Mouse (Mus musculus) intestine, embryonic 16.5 days (tissue): ENCODE measurements at regions not wholly inside any gene's neighbourhood (a gene's known extent, or its start where the extent isn't known, plus 50 kb on each side); places are given as distances from the start of the nearest gene placed in this dataset.

ENCODE experiments used
- ATAC-seq: fragments of 200-750 bp; cut with Nextera tagmentation; 2 replicates; pipeline ENCODE4 v1.8.0; 2017; ENCODE audit warnings: moderate TSS enrichment, moderate library complexity
- H3K27ac ChIP-seq: fragments of 300-500 bp; sonication (generic); 2 replicates; pipeline ENCODE4 v1.5.1; 2014; ENCODE audit warnings: mild to moderate bottlenecking, low read length
- H3K27me3 ChIP-seq: fragments of 300-500 bp; sonication (generic); replicated peaks from 2 replicates; pipeline ENCODE4 v1.6.1; 2014; ENCODE audit warnings: low read length, control low read depth, mixed read lengths; ENCODE audit not compliant: control insufficient read depth, insufficient read depth
- H3K36me3 ChIP-seq: fragments of 300-500 bp; sonication (generic); 2 replicates; pipeline ENCODE4 v1.6.1; 2014; ENCODE audit warnings: low read length, control low read depth; ENCODE audit not compliant: control insufficient read depth, insufficient read depth
- H3K4me1 ChIP-seq: fragments of 300-500 bp; sonication (generic); 2 replicates; pipeline ENCODE4 v1.6.1; 2014; ENCODE audit warnings: low read length, control low read depth, mixed read lengths; ENCODE audit not compliant: control insufficient read depth, insufficient read depth
- H3K4me2 ChIP-seq: fragments of 300-500 bp; sonication (generic); 2 replicates; pipeline ENCODE4 v1.6.1; 2014; ENCODE audit warnings: low read depth, low read length, control low read depth
- H3K4me3 ChIP-seq: fragments of 300-500 bp; sonication (generic); 2 replicates; pipeline ENCODE4 v1.5.1; 2014; ENCODE audit warnings: mild to moderate bottlenecking, low read length
- H3K9ac ChIP-seq: fragments of 300-500 bp; sonication (generic); 2 replicates; pipeline ENCODE4 v1.6.1; 2014; ENCODE audit warnings: low read depth, low read length
- H3K9me3 ChIP-seq: fragments of 300-500 bp; sonication (generic); 2 replicates; pipeline ENCODE4 v1.6.1; 2016; ENCODE audit warnings: low read length, control low read depth; ENCODE audit not compliant: control insufficient read depth
- WGBS: fragments of 180-500 bp; shearing (Covaris S2); extraction: QIAGEN DNeasy Blood & Tissue Kit; methylation state at CpG from one replicate; pipeline ENCODE4 v1.1.7; 2014; 5-methylcytosine and 5-hydroxymethylcytosine counted together

DNA sequence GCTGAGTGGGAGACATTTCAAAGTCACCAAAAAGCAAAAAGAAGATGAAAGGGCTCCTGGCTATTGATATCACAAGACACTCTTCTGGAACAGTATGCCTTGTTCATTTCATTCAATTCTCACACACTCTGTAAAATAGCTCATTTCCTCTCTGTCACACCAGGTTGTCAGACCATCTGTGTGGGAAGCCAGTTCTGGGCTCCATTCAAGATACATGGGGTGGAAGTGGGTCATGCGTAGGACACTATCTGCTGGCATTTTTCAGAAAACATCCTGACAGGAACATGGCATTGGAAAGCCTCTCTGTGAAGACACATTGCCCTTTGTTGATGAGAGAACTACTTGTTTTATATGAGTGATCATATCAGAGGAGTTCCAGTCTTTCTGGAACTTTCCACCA lies 162.1 kb upstream of the Rag2 start:
- Histone ChIP-seq H3K27me3 (no peaks in the 10 kb centered on the region), H3K4me3 (no peak overlapping the region), H3K4me2 (no peak overlapping the region), H3K36me3 (no peaks in the 10 kb centered on the region), H3K4me1 (no peaks in the 10 kb centered on the region), H3K27ac (no peak overlapping the region), H3K9ac (no peak overlapping the region), H3K9me3 (no peaks in the 10 kb centered on the region)
- 98% methylated on average over 1 of the region's 1 CpGs for WGBS
- ATAC-seq: no peak

DNA sequence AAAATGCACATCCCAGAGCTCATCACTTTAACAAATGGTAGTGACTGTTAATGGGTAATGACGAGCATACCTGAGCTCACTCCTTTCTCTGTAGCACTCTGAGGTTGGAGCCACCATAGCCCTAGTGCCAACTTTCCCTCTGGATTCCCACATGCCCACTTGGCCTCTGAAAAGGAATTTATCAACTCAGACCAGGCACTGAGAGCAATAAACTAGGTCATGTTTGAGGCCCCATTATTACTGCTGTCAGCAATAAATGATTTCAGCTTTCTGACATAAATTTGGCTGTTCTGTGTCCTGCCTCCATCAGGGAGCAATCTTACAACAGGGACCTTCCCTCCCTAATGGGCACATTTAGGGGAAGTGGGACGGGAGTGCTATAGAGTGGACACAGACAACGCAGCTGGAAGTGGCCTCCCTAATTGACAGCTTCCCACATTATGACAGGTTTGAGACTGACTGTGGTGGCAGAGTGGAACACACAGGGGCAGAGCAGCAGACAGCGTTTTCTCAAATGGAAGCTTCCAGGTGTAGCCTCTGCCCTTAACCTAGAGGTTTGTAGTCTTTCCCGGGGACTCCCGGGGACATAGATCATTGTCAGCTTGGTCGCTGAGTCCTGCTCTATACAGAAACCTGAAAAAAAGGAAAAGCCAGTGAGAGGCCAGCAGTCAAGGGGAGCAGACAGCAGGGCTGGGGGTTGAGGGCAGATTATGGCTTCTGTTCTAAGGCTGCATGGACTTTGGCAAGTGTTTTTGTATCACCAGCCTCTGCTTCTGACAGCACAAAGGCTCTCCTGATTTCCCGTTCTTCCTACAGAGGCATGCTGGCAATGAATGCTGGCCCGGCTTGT lies 160.0 kb upstream of the Rag2 start:
- Histone ChIP-seq H3K36me3 (no peaks in the 10 kb centered on the region), H3K9me3 (no peaks in the 10 kb centered on the region), H3K27ac (no peak overlapping the region), H3K27me3 (no peaks in the 10 kb centered on the region), H3K4me3 (no peak overlapping the region), H3K4me2 (no peak overlapping the region), H3K4me1 (no peaks in the 10 kb centered on the region), H3K9ac (no peak overlapping the region)
- 56% methylated on average over 9 of the region's 9 CpGs for WGBS
- no peak for ATAC-seq

DNA sequence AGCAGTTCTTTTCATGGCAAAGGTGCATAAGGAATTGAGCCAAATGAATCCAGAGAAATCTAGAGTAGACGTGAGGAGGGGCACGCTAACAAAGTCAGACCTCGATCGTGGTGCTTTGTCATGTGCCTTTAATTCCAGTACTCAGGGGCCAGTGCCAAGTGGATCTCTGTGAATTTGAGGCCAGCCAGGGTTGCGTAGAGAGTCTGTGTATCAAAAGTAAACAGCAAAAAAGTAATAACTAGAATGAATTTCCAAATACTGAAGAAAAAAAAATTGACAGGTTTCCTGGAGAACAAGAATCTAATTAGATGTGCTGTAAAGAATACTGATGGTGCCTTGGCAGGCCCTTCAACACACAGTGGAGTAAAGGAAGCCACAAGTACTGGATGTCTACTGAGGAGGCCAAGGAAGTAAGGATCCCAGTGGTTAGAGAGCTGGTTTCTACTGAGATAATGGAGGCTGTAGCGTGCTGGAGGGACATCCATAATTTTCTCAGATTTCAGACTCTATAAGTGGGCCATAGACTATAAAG lies 153.9 kb upstream of the Rag2 start:
- no peak overlapping the region for H3K27ac ChIP-seq
- H3K4me1 ChIP-seq: no peaks in the 10 kb centered on the region
- WGBS: 87% methylated on average over 6 of the region's 6 CpGs
- no peaks in the 10 kb centered on the region for H3K36me3 ChIP-seq
- H3K27me3 ChIP-seq: no peaks in the 10 kb centered on the region
- H3K9ac ChIP-seq: no peak overlapping the region
- H3K9me3 ChIP-seq: no peaks in the 10 kb centered on the region
- no peak for ATAC-seq
- no peak overlapping the region for H3K4me3 ChIP-seq
- no peak overlapping the region for H3K4me2 ChIP-seq

DNA sequence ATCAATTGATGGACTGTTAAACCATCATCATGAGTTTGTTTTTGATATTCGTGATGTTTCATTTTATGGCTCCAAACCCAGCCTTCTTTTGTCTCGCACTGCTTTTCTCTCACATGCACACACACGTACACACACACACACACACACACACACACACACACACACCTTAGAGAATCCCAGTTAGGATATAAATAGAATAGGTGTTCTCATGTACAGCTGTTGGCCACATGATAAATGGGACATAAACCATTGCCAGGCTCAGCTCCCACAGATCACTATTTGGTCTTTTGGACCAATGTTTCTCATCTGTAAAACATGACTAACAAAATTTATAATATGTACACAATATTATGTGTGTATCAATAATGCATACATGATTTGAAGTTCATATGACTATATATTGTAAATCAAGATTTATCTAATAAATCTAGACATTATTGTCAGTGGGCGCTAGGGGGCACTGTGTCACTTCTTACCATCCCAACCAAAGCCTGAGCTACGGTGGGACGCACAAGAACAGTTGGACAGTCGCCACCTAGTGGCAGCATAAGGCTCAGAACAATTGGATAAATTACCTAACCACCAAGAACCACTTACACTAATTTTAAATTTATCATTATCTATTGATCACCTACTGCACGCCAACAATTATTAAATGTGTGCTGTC lies 151.9 kb upstream of the Rag2 start:
- H3K9me3 ChIP-seq: no peaks in the 10 kb centered on the region
- no peaks in the 10 kb centered on the region for H3K4me1 ChIP-seq
- ATAC-seq: peak; percentile 76
- H3K36me3 ChIP-seq: no peaks in the 10 kb centered on the region
- H3K27ac ChIP-seq: no peak overlapping the region
- WGBS: 31% methylated on average over 8 of the region's 8 CpGs
- H3K4me2 ChIP-seq: no peak overlapping the region
- H3K9ac ChIP-seq: no peak overlapping the region
- no peaks in the 10 kb centered on the region for H3K27me3 ChIP-seq
- no peak overlapping the region for H3K4me3 ChIP-seq

DNA sequence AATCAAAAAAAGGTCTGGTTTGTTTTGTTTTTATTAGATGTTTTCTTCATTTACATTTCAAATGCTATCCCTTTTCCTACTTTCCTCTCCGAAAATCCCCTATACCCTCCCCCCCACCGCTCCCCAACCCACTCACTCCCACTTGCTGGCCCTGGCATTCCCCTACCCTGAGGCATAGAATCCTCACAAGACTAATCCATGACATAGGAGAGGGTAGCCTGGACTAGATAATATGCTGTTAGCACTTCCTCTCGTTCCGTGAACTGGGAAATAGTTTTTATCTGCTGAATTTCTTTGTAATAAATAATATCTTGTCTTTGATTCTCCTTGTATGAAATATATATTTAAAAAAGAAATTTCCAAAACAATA lies 151.4 kb upstream of the Rag2 start:
- Histone ChIP-seq H3K9ac (no peak overlapping the region), H3K9me3 (no peaks in the 10 kb centered on the region), H3K27me3 (no peaks in the 10 kb centered on the region), H3K4me2 (no peak overlapping the region), H3K4me1 (no peaks in the 10 kb centered on the region), H3K36me3 (no peaks in the 10 kb centered on the region), H3K27ac (no peak overlapping the region), H3K4me3 (no peak overlapping the region)
- 86% methylated on average over 4 of the region's 4 CpGs for WGBS
- ATAC-seq: no peak

DNA sequence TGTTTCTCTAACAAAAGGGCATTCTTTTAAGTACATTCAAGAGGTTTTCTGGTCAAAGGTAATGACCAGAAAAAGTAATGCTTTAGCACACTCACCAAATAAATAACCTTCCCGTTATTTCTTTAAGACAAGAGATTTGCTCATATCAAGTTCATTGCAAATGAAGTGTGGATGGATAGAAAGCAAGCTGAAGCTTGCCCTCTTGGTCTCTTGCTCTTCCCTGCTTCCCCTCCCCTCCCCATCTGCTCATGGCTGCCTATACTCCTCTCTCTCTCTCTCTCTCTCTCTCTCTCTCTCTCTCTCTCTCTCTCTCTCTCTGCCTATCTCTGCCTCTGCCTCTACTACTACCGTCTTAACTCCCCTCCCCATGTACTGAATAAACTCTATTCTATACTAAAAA lies 147.7 kb upstream of the Rag2 start:
- Histone ChIP-seq H3K36me3 (no peaks in the 10 kb centered on the region), H3K4me2 (no peak overlapping the region), H3K9me3 (no peaks in the 10 kb centered on the region), H3K4me1 (no peaks in the 10 kb centered on the region), H3K27me3 (no peaks in the 10 kb centered on the region), H3K27ac (no peak overlapping the region), H3K4me3 (no peak overlapping the region), H3K9ac (no peak overlapping the region)
- no peak for ATAC-seq
- WGBS: 73% methylated on average over 2 of the region's 2 CpGs

DNA sequence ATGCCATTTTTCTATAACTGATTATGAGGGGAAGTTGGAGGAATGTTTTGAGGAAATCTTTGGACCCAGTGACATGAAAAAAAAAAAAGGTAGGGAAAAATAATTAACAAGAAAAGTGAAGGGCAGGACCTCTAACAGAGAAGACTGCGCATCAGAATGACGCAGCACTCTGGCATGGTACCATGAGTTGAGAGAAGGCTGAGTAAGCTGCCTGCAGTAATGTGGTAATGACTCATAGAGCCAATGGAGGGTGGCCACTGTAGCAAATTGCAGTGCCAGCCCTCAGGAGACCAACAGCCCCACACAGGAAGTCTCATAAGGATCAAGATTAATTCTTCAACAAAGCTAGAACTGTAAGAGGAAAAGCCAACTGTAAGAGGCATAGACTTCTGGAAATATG lies 134.3 kb upstream of the Rag2 start:
- H3K4me1 ChIP-seq: no peaks in the 10 kb centered on the region
- no peak for ATAC-seq
- H3K4me2 ChIP-seq: no peak overlapping the region
- no peak overlapping the region for H3K27ac ChIP-seq
- no peaks in the 10 kb centered on the region for H3K27me3 ChIP-seq
- H3K4me3 ChIP-seq: no peak overlapping the region
- H3K9ac ChIP-seq: no peak overlapping the region
- WGBS: 95% methylated on average over 2 of the region's 2 CpGs
- no peaks in the 10 kb centered on the region for H3K36me3 ChIP-seq
- no peaks in the 10 kb centered on the region for H3K9me3 ChIP-seq

DNA sequence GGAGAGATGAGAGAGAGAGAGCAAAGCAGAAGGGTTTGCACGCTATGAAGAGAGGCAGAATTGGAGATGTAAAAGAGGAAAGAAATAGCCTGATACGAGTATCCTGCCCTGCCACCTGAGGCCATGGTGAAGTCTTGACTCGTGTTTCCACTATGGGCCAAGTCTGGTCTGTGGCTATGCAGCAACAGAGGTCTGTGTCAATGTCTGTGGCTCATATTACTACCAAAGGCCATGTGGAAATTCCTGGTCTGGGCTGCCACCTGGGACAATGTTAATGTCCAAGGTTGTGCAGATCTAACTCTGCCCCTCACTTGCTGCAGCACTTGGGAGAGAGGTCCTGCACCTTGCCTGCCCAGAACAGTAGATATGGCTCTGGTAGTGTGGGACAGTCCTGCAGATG lies 132.8 kb upstream of the Rag2 start:
- no peak overlapping the region for H3K9ac ChIP-seq
- H3K4me2 ChIP-seq: no peak overlapping the region
- H3K4me1 ChIP-seq: no peaks in the 10 kb centered on the region
- no peaks in the 10 kb centered on the region for H3K27me3 ChIP-seq
- no peak for ATAC-seq
- H3K4me3 ChIP-seq: no peak overlapping the region
- H3K27ac ChIP-seq: no peak overlapping the region
- WGBS: 81% methylated on average over 3 of the region's 3 CpGs
- H3K9me3 ChIP-seq: no peaks in the 10 kb centered on the region
- H3K36me3 ChIP-seq: no peaks in the 10 kb centered on the region

DNA sequence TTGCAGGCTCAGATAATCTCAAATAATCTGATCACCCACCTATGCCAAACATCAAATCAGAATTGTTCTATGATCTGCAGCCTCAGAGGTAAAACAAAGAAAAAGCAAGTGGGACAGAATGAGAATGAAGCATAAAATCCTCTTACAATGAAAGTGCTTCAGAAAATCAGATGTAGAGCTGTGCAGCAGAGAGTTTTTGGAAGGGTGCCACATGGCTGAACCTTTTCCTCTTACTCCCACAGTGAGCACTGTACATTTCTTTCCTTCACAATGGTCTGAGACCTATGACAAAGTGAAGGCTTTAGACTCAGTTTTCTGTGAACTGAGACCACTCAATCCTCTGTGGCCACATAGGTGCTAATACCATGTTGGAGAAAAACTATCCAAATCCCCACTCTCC lies 116.4 kb upstream of the Rag2 start:
- H3K4me2 ChIP-seq: no peak overlapping the region
- H3K36me3 ChIP-seq: no peaks in the 10 kb centered on the region
- H3K4me3 ChIP-seq: no peak overlapping the region
- H3K9ac ChIP-seq: no peak overlapping the region
- H3K9me3 ChIP-seq: no peaks in the 10 kb centered on the region
- no peaks in the 10 kb centered on the region for H3K4me1 ChIP-seq
- H3K27ac ChIP-seq: no peak overlapping the region
- H3K27me3 ChIP-seq: no peaks in the 10 kb centered on the region
- ATAC-seq: no peak
